Mouse (Mus musculus) limb, embryonic 14.5 days (tissue): ENCODE data around the gene Gprin1. TPM values are rescaled to one million over a fixed set of nuclear protein-coding genes. Genes with fewer than 3 reads are reported as not detected.

Source experiments
- ATAC-seq: fragments of 200-750 bp; cut with Nextera tagmentation; 2 replicates; pipeline ENCODE4 v1.8.0; 2017; ENCODE audit warnings: low read depth, moderate number of reproducible peaks, moderate TSS enrichment; ENCODE audit not compliant: low FRiP score
- DNase-seq: peaks from one replicate; pipeline ENCODE4 v3.0.0-alpha.2; 2015; ENCODE audit warnings: low spot score
- H3K27ac ChIP-seq: fragments of 300-500 bp; sonication (generic); replicated peaks from 2 replicates; pipeline ENCODE4 v1.5.1; 2014; ENCODE audit warnings: low read depth, mild to moderate bottlenecking, low read length, moderate library complexity, mixed read lengths
- H3K27me3 ChIP-seq: fragments of 300-500 bp; sonication (generic); 2 replicates; pipeline ENCODE4 v1.6.1; 2014; ENCODE audit warnings: low read length, mixed read lengths; ENCODE audit not compliant: control insufficient read depth, insufficient read depth
- H3K36me3 ChIP-seq: fragments of 300-500 bp; sonication (generic); 2 replicates; pipeline ENCODE4 v1.6.1; 2014; ENCODE audit warnings: mild to moderate bottlenecking, low read length, moderate library complexity, mixed read lengths; ENCODE audit not compliant: control insufficient read depth, insufficient read depth
- H3K4me1 ChIP-seq: fragments of 300-500 bp; sonication (generic); 2 replicates; pipeline ENCODE4 v1.6.1; 2014; ENCODE audit warnings: antibody characterized with exemption, low read length, mixed read lengths; ENCODE audit not compliant: control insufficient read depth, insufficient read depth
- H3K4me2 ChIP-seq: fragments of 300-500 bp; sonication (generic); replicated peaks from 2 replicates; pipeline ENCODE4 v1.6.1; 2014; ENCODE audit warnings: low read depth, mild to moderate bottlenecking, low read length, moderate library complexity; ENCODE audit not compliant: severe bottlenecking
- H3K4me3 ChIP-seq: fragments of 300-500 bp; sonication (generic); replicated peaks from 2 replicates; pipeline ENCODE4 v1.5.1; 2014; ENCODE audit warnings: low read length
- H3K9ac ChIP-seq: fragments of 300-500 bp; sonication (generic); 2 replicates; pipeline ENCODE4 v1.6.1; 2014; ENCODE audit warnings: mild to moderate bottlenecking, low read depth, low read length, moderate library complexity; ENCODE audit not compliant: severe bottlenecking
- H3K9me3 ChIP-seq: fragments of 300-500 bp; sonication (generic); 2 replicates; pipeline ENCODE4 v1.6.1; 2016; ENCODE audit warnings: low read length; ENCODE audit not compliant: control insufficient read depth
- POLR2A ChIP-seq: fragments of 200-500 bp; IDR thresholded peaks from 2 replicates; pipeline ENCODE4 v1.8.0; 2012; ENCODE audit warnings: inconsistent platforms, mild to moderate bottlenecking, moderate library complexity, borderline replicate concordance; ENCODE audit not compliant: insufficient read depth, insufficient read length; ENCODE audit errors: extremely low read depth
- WGBS: fragments of 180-500 bp; shearing (Covaris S2); extraction: QIAGEN DNeasy Blood & Tissue Kit; methylation state at CpG from one replicate; pipeline ENCODE4 v1.1.7; 2014; 5-methylcytosine and 5-hydroxymethylcytosine counted together
- polyA plus RNA-seq, 2 experiments: library from polyadenylated mRNA; depleted of rRNA in 1 of 2; stranded (reverse) in 1 of 2; unstranded in 1 of 2; fragments of >200 nt; fragmentation: Nextera tagmentation in 1 of 2; extraction: Ambion mirVana in 1 of 2; gene quantifications; 2 replicates each; pipeline versions ENCODE4 v1.2.1 to v1.2.3; 2012 to 2014

The Gprin1 gene
- polyA plus RNA-seq, 2 experiments = 0.67 to 0.87 TPM

GRCm38 (mm10) chr13:54737488-54738212, 12.0 kb downstream of the Gprin1 start:
- peaks cover 2% of the 10 kb centered on the region; the same call in 1 of the 2 replicates for H3K4me1 ChIP-seq
- 0% methylated on average over 34 of the region's 87 CpGs for WGBS
- H3K9me3 ChIP-seq = no peaks in the 10 kb centered on the region
- H3K27me3 ChIP-seq = peaks cover 47% of the 10 kb centered on the region
- peak; percentile 23 for DNase-seq
- peak overlapping the region; percentile 16; the same call in 1 of the 2 replicates for H3K9ac ChIP-seq
- no peak for TF ChIP-seq POLR2A
- H3K27ac ChIP-seq = no peak overlapping the region
- H3K4me2 ChIP-seq = peak overlapping the region; percentile 57
- H3K4me3 ChIP-seq = peak overlapping the region; percentile 44
- H3K36me3 ChIP-seq = no peaks in the 10 kb centered on the region
- no peak; the same call in 1 of the 2 replicates for ATAC-seq

- H3K4me3 ChIP-seq = peak overlapping the region; percentile 44
- no peak for TF ChIP-seq POLR2A
- H3K36me3 ChIP-seq = no peaks in the 10 kb centered on the region
- H3K9ac ChIP-seq = no peak overlapping the region
- ATAC-seq = no peak
- no peaks in the 10 kb centered on the region for H3K9me3 ChIP-seq
- no peak overlapping the region for H3K27ac ChIP-seq
- no peak for DNase-seq
- 22% methylated on average over 2 of the region's 3 CpGs for WGBS
- H3K4me1 ChIP-seq = peaks cover 2% of the 10 kb centered on the region; the same call in 1 of the 2 replicates
- no peak overlapping the region for H3K4me2 ChIP-seq
- peaks cover 47% of the 10 kb centered on the region for H3K27me3 ChIP-seq
Measured at GRCm38 (mm10) chr13:54736931-54737330, 12.7 kb downstream of the Gprin1 start.

DNA sequence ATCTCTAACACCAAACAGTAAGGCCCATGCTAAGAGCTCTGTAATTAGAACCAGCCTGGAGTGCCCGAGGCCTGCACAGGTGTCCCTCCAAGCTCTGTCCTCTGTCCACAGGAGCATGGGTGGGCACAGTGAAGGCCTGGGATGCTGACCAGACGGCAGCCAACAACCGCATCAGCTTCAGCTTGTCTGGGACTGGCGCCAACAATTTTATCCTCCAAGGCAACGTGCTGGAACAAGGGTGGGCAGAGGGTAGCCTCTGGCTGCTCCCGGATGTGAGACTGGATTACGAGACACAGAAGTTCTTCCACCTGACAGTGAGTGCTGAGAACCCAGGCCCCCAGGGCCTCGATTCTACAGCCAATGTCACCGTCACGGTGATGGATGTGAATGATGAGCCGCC, 23.5 kb downstream of the Gprin1 start:
- ATAC-seq (no peak), DNase-seq (no peak)
- TF ChIP-seq POLR2A = no peak
- Histone ChIP-seq H3K4me1 (no peaks in the 10 kb centered on the region), H3K9me3 (no peaks in the 10 kb centered on the region), H3K27me3 (no peaks in the 10 kb centered on the region), H3K27ac (no peak overlapping the region), H3K4me2 (no peak overlapping the region), H3K36me3 (no peaks in the 10 kb centered on the region), H3K9ac (no peak overlapping the region), H3K4me3 (no peak overlapping the region)
- 48% methylated on average over 11 of the region's 11 CpGs for WGBS

DNA sequence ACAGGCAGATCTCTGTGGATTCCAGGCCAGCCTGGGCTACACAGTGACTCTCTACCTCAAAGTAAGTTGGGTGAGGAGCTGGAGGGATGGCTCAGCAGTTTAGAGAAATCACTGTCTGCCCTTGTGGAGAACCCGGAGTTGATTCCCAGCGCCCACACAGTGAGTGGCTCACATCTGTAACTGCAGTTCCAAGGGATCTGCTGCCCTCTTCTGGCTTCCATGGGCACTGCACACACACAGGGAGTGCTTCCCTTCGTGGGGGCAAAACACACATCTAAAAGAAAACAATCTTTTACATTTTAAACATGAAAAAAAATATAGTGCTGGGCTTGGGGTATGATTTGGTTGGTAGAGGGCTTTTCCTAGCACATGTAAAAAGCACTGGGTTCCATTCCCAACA, 26.5 kb downstream of the Gprin1 start:
- WGBS = 90% methylated on average over 3 of the region's 3 CpGs
- TF ChIP-seq POLR2A = no peak

GRCm38 (mm10) chr13:54716916-54717315, 32.8 kb downstream of the Gprin1 start:
- Histone ChIP-seq H3K27me3 (no peaks in the 10 kb centered on the region), H3K4me1 (no peaks in the 10 kb centered on the region), H3K9me3 (no peaks in the 10 kb centered on the region), H3K4me2 (no peak overlapping the region), H3K27ac (no peak overlapping the region), H3K4me3 (no peak overlapping the region), H3K36me3 (no peaks in the 10 kb centered on the region), H3K9ac (no peak overlapping the region)
- TF ChIP-seq POLR2A = no peak
- 5% methylated on average over 5 of the region's 5 CpGs for WGBS
- DNase-seq (no peak), ATAC-seq (no peak)

More for the DNA sequence above, 26.5 kb downstream of the Gprin1 start:
- no peaks in the 10 kb centered on the region for H3K4me1 ChIP-seq
- DNase-seq (no peak), ATAC-seq (no peak)
- H3K4me2 ChIP-seq = no peak overlapping the region
- H3K9ac ChIP-seq = no peak overlapping the region
- H3K27me3 ChIP-seq = no peaks in the 10 kb centered on the region
- no peak overlapping the region for H3K27ac ChIP-seq
- no peaks in the 10 kb centered on the region for H3K36me3 ChIP-seq
- H3K4me3 ChIP-seq = no peak overlapping the region
- no peaks in the 10 kb centered on the region for H3K9me3 ChIP-seq
